Mouse (Mus musculus) lung, embryonic 14.5 days (tissue): ENCODE measurements around the gene Stk10. TPM values are rescaled to one million over a fixed set of nuclear protein-coding genes. Genes with fewer than 3 reads are reported as not detected.

Source experiments
- ATAC-seq: fragments of 200-750 bp; cut with Nextera tagmentation; 2 replicates; pipeline ENCODE4 v1.8.0; 2017; ENCODE audit warnings: mild to moderate bottlenecking, moderate TSS enrichment, moderate library complexity; ENCODE audit not compliant: insufficient read depth
- DNase-seq: peaks from one replicate; pipeline ENCODE4 v3.0.0-alpha.2; 2015
- H3K27ac ChIP-seq: fragments of 300-500 bp; sonication (generic); 2 replicates; pipeline ENCODE4 v1.5.1; 2014; ENCODE audit warnings: low read depth, mild to moderate bottlenecking, moderate library complexity
- H3K27me3 ChIP-seq: fragments of 300-500 bp; sonication (generic); 2 replicates; pipeline ENCODE4 v1.6.1; 2014; ENCODE audit warnings: low read length, control low read depth; ENCODE audit not compliant: insufficient read depth
- H3K36me3 ChIP-seq: fragments of 300-500 bp; sonication (generic); 2 replicates; pipeline ENCODE4 v1.6.1; 2014; ENCODE audit warnings: control low read depth; ENCODE audit not compliant: insufficient read depth
- H3K4me1 ChIP-seq: fragments of 300-500 bp; sonication (generic); 2 replicates; pipeline ENCODE4 v1.6.1; 2014; ENCODE audit warnings: antibody characterized with exemption, control low read depth; ENCODE audit not compliant: insufficient read depth
- H3K4me2 ChIP-seq: fragments of 300-500 bp; sonication (generic); 2 replicates; pipeline ENCODE4 v1.6.1; 2014; ENCODE audit warnings: mild to moderate bottlenecking
- H3K4me3 ChIP-seq: fragments of 300-500 bp; sonication (generic); 2 replicates; pipeline ENCODE4 v1.5.1; 2014; ENCODE audit warnings: low read depth, low read length
- H3K9ac ChIP-seq: fragments of 300-500 bp; sonication (generic); 2 replicates; pipeline ENCODE4 v1.6.1; 2014
- H3K9me3 ChIP-seq: fragments of 300-500 bp; sonication (generic); 2 replicates; pipeline ENCODE4 v1.6.1; 2016; ENCODE audit warnings: low read depth, low read length, control low read depth
- CTCF ChIP-seq: IDR thresholded peaks from 2 replicates; pipeline ENCODE4 v1.5.1; 2016; ENCODE audit warnings: antibody characterized with exemption, low read depth
- WGBS: fragments of 180-500 bp; shearing (Covaris S2); extraction: QIAGEN DNeasy Blood & Tissue Kit; methylation state at CpG from one replicate; pipeline ENCODE4 v1.1.7; 2014; 5-methylcytosine and 5-hydroxymethylcytosine counted together
- polyA plus RNA-seq: library from polyadenylated mRNA; unstranded; fragments of >200 nt; fragmentation: Nextera tagmentation; extraction: Ambion mirVana; gene quantifications from 2 replicates; pipeline ENCODE4 v1.2.1, GENCODE M21; 2014

The Stk10 gene
- polyA plus RNA-seq, 1 experiment from 2014 or later: 2.0 TPM

DNA sequence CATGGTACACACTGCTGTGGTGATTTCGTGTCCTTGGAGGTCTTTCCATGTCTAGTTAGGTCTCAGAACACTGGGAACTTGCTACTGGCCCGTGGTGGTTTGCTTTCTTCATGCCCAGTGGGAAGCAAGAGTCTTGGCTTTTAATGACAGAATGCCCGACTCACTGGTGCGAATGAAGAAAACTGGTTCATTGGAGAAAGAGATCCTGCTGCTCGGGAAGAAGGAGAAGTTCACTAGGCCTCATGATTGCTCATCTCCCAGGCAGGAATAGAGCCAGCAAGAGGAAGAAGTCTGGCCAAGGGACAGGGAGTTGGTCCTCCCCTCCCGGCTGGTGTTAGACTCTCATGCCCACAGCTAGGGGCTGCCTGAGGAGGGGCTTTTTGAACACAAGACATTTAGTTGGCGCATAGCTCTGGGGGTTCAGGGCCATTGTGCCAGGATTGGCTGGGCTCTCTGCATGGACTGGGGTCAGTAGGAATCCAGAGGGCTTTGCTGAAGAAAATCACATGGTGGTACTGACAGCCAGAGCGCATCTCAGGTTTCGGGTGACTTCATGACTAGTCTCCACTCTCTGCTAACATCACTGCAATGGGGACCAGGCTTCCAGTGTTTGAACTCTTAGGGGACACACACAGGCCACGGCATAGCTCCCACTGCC, 23.4 kb downstream of the Stk10 start:
- H3K27me3 ChIP-seq: no peaks in the 10 kb centered on the region
- ATAC-seq (no peak), DNase-seq (no peak)
- H3K9ac ChIP-seq: no peak overlapping the region
- H3K4me3 ChIP-seq: no peak overlapping the region
- no peaks in the 10 kb centered on the region for H3K36me3 ChIP-seq
- no peaks in the 10 kb centered on the region for H3K9me3 ChIP-seq
- no peak overlapping the region for H3K27ac ChIP-seq
- WGBS: 71% methylated on average over 10 of the region's 10 CpGs
- H3K4me2 ChIP-seq: no peak overlapping the region
- H3K4me1 ChIP-seq: peaks cover 13% of the 10 kb centered on the region; the same call in 1 of the 2 replicates
- TF ChIP-seq CTCF: no peak

DNA sequence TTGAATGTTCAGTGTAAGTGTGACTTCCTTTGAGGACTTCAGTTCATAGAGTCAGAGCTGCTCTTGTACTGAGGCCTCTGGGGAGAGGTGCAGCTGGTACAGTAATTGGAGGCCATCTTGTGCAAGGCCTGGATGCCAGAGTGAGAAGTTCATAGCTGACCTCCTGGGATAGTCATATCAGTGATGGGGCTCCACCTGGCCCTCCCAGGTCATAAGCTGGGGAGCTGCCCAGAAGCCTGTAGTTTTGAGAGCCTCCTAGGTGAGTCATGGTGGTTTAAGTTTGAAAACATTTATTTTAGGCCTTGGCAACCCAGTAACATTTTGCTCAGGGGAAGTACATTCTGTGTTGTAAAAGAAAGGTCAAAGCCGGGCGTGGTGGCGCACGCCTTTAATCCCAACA, 24.9 kb downstream of the Stk10 start:
- DNase-seq: no peak
- Histone ChIP-seq H3K4me2 (no peak overlapping the region), H3K27me3 (no peaks in the 10 kb centered on the region), H3K9me3 (no peaks in the 10 kb centered on the region), H3K27ac (no peak overlapping the region), H3K36me3 (no peaks in the 10 kb centered on the region), H3K4me1 (peaks cover 5% of the 10 kb centered on the region; the same call in 1 of the 2 replicates), H3K9ac (no peak overlapping the region), H3K4me3 (no peak overlapping the region)
- WGBS: 92% methylated on average over 4 of the region's 4 CpGs
- no peak for ATAC-seq
- TF ChIP-seq CTCF: no peak

DNA sequence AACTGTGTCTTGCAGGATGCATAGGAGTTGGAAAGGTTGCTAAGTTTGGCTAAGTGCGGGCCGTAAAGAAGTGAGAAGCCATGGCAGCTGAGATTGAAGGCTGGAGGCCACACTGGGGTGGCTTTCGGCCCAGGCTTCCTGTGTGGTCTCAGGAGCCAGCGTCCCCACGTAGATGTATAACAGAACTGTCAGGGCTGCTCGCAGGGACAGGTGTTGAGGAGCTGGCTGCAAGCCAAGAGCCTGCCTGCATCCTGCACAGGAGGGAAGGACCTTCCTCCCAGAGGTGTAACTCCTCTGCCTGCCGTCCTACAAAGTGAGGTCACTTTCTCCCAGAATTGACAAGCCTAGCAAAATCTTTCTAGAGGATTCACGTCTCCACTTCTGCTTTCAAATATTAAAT, 25.6 kb downstream of the Stk10 start:
- Histone ChIP-seq H3K4me3 (no peak overlapping the region), H3K36me3 (no peaks in the 10 kb centered on the region), H3K4me2 (no peak overlapping the region), H3K4me1 (no peaks in the 10 kb centered on the region), H3K27ac (no peak overlapping the region), H3K9me3 (no peaks in the 10 kb centered on the region), H3K27me3 (no peaks in the 10 kb centered on the region), H3K9ac (no peak overlapping the region)
- TF ChIP-seq CTCF: no peak
- no peak for ATAC-seq
- WGBS: 20% methylated on average over 8 of the region's 8 CpGs
- peak; percentile 63 for DNase-seq

DNA sequence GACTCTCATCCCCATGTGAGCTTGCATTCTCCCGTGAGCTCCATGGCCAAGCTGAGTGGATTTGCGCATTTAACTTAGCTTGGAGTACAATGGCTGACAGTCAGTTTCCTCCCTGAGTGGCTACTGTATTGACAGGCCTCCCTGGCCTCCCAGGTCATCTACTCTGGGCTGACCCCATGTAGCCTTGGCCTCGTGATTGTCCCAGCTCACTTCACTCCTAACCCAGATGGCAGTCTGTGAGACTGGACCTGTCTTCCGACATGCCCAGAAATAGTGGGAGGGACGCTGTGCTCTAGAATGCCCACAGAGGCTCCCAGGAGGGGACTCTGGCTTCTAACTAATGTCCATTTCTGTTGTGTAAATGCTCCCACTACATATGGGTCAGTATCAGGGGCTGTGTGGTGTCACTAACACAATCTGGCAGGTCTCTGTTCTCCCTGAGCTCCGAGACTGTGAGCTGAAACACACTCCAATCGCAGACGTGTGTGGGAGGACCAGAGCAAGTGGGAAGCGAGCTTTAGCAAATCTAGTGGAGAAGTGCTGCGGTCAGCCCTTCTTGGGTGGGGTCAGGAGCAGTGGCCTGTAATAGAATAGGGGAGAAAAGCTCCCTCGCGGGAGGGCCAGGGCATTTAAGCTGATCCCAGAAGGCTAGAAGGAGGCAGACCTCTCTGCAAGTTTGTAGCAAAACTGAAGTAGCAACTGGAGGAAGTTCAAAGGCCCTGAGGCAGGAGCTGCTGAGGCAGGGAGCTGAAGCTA, 27.1 kb downstream of the Stk10 start:
- Histone ChIP-seq H3K36me3 (no peaks in the 10 kb centered on the region), H3K9ac (no peak overlapping the region), H3K27ac (no peak overlapping the region), H3K4me1 (0 out of 2 replicates have a peak, but pooled peaks cover 3% of the 10 kb centered on the region), H3K9me3 (no peaks in the 10 kb centered on the region), H3K4me2 (no peak overlapping the region), H3K27me3 (no peaks in the 10 kb centered on the region), H3K4me3 (no peak overlapping the region)
- ATAC-seq (no peak), DNase-seq (no peak)
- no peak for TF ChIP-seq CTCF
- 81% methylated on average over 12 of the region's 12 CpGs for WGBS

DNA sequence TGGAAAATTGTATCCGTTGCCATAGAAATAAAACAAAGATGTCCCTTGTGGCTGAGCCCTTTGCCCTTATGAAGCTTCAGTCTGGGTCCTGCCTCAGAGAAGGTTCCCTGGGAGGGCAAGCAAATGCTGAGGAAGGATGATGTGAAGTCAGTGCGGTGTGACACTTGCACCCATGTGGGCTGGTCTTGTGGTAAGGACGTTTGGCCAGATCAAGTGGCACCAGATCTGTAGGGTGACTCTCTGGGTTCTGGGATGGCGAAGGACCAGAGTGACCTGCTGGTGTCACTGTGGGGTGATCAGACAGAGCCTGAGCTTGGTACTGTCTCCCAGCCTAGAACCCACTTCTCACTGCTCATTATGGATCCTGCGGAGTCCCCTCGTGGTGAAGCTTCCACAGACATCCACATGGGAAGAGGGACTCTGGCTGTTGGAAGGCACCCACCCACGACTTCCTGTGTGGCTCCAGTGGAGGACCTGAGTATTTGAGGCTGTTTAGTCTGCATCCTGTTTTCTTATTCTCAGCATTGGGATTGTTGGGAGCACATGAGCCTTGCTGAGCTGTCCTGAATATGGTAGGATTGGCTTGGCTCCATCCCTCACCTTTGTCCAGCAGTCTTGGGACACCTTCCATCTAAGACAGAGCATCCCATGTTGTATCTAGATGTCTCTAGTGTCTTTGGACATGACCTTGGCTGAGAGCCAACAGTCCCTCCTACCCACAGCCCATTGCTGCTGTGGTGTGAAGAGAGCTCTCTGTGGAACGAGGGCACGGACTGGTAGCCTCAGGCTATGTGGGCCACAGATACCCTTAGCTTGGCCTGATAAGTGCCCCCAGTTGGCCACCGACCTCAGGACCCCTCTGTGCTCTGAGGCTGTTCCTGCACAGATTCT, 28.6 kb downstream of the Stk10 start:
- Histone ChIP-seq H3K36me3 (no peaks in the 10 kb centered on the region), H3K27me3 (no peaks in the 10 kb centered on the region), H3K4me3 (no peak overlapping the region), H3K4me1 (0 out of 2 replicates have a peak, but pooled peaks cover 3% of the 10 kb centered on the region), H3K4me2 (no peak overlapping the region), H3K9me3 (no peaks in the 10 kb centered on the region), H3K27ac (no peak overlapping the region), H3K9ac (no peak overlapping the region)
- ATAC-seq (no peak), DNase-seq (no peak)
- TF ChIP-seq CTCF: no peak
- WGBS: 73% methylated on average over 10 of the region's 10 CpGs

DNA sequence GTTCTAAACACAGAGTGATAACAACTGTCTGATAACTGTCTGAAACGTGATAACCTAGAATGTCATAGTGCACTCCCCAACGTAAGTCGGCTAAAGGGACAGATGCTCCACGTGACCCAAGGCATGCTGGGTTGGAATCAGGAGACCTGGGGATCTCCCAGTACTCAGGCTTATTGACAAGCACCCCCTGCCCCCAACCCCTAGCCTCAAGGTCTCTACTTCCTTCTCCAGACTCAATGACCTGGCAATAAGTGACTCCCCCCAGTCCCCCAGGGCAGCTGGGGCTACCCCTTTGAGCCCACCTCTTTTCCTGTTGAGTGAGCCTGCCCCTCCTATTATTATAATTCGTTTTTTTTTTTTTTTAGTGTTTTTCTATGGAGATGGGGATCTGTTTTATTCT, 29.6 kb downstream of the Stk10 start:
- 64% methylated on average over 5 of the region's 5 CpGs for WGBS
- Histone ChIP-seq H3K36me3 (no peaks in the 10 kb centered on the region), H3K4me2 (no peak overlapping the region), H3K27ac (no peak overlapping the region), H3K9ac (no peak overlapping the region), H3K4me1 (0 out of 2 replicates have a peak, but pooled peaks cover 3% of the 10 kb centered on the region), H3K27me3 (no peaks in the 10 kb centered on the region), H3K4me3 (no peak overlapping the region), H3K9me3 (no peaks in the 10 kb centered on the region)
- no peak for TF ChIP-seq CTCF
- DNase-seq (no peak), ATAC-seq (no peak)
